Mouse (Mus musculus): ENCODE measurements around the gene Cenpx.

The Cenpx gene

GRCm38 (mm10) chr11:120723509-120723908, 10.0 kb upstream of the Cenpx start:
- DNase-seq (ENCODE audit: inconsistent ontology term): no peak

- DNase-seq (ENCODE audit: inconsistent ontology term): no peak
Observed at GRCm38 (mm10) chr11:120722761-120723382, 9.3 kb upstream of the Cenpx start.

DNA sequence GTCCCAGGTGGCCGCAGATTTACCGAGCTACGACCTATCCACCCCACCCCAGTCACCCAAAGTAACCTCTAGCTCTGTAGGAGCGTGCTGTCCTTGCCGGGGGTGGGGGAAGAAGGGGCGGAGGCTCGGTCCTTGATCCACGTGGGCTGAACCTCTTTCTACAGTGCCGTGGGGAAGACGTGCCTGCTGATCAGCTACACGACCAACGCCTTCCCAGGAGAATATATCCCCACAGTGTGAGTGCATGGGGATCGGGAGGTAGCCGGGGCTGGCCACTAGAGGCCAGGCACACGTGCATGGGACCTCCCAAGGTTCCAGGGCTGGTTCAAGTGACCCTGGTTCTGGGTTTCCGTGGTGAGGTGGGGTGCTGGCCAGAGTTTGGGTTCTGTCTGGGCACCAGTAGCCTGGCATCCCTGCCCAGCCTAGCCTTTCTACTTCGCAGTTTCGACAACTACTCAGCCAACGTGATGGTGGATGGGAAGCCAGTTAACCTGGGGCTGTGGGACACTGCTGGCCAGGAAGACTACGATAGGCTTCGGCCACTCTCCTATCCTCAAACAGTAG, 8.6 kb upstream of the Cenpx start:
- no peak for DNase-seq (ENCODE audit: inconsistent ontology term)

GRCm38 (mm10) chr11:120721124-120722066, 7.9 kb upstream of the Cenpx start, which contains the start of gene Rac3:
Gene Rac3, plus strand, starts transcription at chr11:120721470.
- DNase-seq (ENCODE audit: inconsistent ontology term): peak; percentile 75

DNA sequence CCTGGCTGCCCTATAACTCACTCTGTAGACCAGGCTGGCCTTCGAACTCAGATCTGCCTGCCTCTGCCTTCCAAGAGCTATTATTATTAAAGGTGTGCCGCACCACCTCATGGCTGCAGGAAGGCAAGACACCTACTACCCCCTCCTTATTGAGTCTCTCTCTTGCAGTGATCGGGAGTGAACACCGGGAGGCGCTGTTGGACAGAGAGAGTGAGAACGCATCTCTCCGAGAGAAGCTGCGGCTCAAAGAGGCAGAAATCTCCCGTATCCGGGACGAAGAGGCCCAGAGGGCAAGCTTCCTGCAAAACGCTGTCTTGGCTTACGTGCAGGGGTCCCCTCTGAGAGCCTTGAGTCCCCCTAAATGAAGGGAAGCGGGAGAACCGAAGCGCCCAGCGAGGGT, 6.9 kb upstream of the Cenpx start:
- peak; percentile 88 for DNase-seq (ENCODE audit: inconsistent ontology term)

- DNase-seq (ENCODE audit: inconsistent ontology term): no peak
Observed at GRCm38 (mm10) chr11:120719841-120720376, 6.4 kb upstream of the Cenpx start.

DNA sequence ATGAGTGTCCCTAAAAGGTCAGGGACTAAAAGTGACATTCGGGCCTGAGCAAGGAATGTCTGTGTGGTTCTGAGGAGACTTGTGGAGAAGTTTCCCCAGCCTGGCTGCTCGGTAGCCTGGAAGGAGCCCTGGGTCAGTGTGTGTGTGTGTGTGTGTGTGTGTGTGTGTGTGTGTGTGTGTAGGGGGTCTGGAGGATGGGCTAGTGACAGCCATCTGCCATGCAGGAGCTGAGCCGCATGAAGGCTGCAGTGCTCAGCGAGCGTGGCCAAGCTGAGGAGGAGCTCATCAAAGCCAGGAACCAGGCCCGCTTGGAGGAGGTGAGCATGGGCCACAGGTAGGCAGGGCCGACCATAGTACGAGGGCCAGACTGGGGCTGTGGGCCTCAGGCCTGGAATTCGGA, 5.7 kb upstream of the Cenpx start:
- DNase-seq (ENCODE audit: inconsistent ontology term): no peak

GRCm38 (mm10) chr11:120715131-120715530, 1.6 kb upstream of the Cenpx start:
- no peak for DNase-seq (ENCODE audit: inconsistent ontology term)

- DNase-seq (ENCODE audit: inconsistent ontology term): no peak
Observed at GRCm38 (mm10) chr11:120714546-120714945, 1.0 kb upstream of the Cenpx start.

- peak; percentile 77 for DNase-seq (ENCODE audit: inconsistent ontology term)
Observed at GRCm38 (mm10) chr11:120712771-120713568, 568 bp downstream of the Cenpx start.

GRCm38 (mm10) chr11:120711980-120712604, 1.4 kb downstream of the Cenpx start:
- DNase-seq (ENCODE audit: inconsistent ontology term): no peak

GRCm38 (mm10) chr11:120710672-120711071, 2.9 kb downstream of the Cenpx start:
- no peak for DNase-seq (ENCODE audit: inconsistent ontology term)

DNA sequence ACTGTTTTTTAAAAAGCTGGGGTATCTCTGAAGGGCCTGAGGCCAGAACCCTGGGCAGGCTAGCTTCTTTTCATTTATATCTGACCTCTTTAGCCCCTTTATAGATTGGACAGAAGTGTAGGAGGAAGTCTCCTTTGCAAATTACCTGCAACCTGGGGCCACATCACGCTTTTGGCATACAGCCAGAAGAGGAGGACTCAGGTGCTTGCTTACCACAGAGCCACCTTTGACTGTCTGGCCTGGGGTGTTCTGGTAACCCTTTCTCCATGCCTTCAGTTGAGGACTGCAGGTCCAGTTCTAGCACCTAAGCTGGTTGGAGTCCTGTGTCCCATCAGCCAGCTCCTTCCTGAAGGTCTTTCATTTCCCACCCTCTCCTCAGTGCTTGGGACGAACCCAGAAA, 4.0 kb downstream of the Cenpx start:
- no peak for DNase-seq (ENCODE audit: inconsistent ontology term)

GRCm38 (mm10) chr11:120707969-120708368, 5.6 kb downstream of the Cenpx start:
- no peak for DNase-seq (ENCODE audit: inconsistent ontology term)

GRCm38 (mm10) chr11:120707225-120707624, 6.3 kb downstream of the Cenpx start:
- DNase-seq (ENCODE audit: inconsistent ontology term): no peak

DNA sequence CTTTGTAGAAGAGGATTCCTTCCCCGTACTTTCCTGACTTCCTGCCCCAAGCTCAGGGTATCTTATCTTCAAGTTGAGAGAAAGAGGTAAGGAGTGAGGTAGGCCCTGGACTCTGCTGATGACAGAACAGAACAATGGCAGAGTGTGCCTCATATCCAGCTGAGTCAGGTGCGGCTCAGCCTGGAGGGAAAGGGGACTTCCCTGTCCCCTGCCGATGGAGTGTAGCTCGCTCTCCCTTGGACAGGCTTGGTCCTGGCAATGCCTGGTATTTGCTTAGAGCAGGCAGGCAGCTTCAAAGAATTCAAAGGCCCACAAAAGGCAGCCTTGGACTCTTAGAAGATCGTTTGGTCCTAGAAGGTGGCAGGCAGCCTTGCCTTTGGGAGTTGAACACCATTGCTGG, 7.4 kb downstream of the Cenpx start:
- no peak for DNase-seq (ENCODE audit: inconsistent ontology term)

DNA sequence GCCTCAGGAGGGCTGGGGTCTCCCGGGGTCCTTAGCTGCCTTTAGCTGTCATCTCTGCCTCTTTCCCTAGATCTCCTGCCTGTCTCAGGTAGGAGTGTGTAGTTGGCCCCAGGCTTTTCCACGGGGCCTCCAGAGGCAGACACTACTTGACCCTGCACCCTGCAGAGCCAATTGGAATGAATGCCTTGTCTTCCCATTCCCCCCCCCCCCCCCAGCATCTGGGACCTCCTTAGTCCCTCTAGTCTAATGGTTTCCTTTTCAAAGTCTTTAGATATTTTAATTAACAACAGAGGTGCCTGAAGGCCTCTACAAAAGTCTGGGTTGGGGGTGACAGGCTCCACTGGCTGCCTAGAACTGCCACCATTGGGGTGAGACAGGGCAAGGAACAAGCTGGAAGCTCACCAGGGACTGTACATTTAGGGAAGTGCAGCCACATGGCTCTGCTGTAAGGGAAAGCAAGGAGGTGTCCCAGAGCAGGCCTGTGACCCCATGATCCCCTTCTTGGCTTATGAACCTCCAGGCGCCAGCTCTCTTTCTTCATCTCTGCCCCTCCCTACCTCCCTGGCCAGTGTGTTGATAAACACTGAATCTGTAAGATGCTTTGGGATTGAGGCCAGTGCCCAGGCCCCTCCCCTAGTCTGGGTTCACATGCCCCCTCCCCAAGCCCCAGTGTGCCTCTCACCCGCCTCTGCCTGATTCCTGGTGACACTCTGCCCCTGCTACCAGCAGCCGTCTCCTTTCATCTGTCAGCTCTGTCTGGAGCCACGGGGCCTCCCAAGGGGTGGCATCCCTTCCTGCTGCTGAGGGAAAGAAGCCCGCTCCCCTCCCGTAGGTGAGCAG, 8.8 kb downstream of the Cenpx start:
- no peak for DNase-seq (ENCODE audit: inconsistent ontology term)

GRCm38 (mm10) chr11:120703696-120704454, 9.7 kb downstream of the Cenpx start:
- peak; percentile 62 for DNase-seq (ENCODE audit: inconsistent ontology term)

DNA sequence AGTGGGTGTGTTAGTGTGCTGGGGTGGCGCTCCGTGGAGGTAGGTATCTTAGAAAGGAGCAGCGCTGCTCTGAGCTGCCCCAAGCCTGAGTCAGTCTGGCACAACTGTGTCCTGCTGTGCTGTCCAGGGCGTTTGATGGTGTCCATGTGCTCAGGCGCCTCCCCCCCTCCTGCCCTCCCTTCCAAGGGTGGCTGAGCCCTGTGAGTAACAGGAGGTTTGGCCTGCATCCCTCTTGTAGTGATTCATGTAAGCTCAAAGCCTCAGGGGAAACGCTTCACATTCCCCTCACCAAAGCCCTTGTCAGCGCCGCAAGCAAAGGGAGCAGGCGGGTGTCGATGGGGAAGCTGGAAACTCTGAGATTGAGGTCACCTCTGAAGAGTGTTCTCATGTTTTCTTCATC, 15.8 kb downstream of the Cenpx start:
- DNase-seq (ENCODE audit: inconsistent ontology term): peak; percentile 99
